Mouse (Mus musculus) left cerebral cortex, postnatal 25 days (tissue): ENCODE measurements around the gene Myzap. TPM values are rescaled to one million over a fixed set of nuclear protein-coding genes. Genes with fewer than 3 reads are reported as not detected.

Experiments used
- DNase-seq, 2 experiments: peaks; one replicate each; pipeline ENCODE4 v3.0.0; 2022; ENCODE audit warnings: low spot score in 2 of 2, mixed read lengths in 1 of 2
- intact Hi-C: fragments of 180-260 bp; cut with DNase I; formaldehyde crosslinking; loops from one replicate; pipeline ENCODE4 v1.15.1; 2025
- total RNA-seq, 2 experiments: library from RNA; stranded (reverse); gene quantifications; 2 replicates each; pipeline ENCODE4 v1.2.3; 2021

The Myzap gene
- total RNA-seq, 2 experiments from 2014 or later = 1.6 TPM

GRCm38 (mm10) chr9:71606296-71607057 lies 14.3 kb upstream of the Myzap start:
- intact Hi-C loops = no loop called here
- DNase-seq = no peak

DNA sequence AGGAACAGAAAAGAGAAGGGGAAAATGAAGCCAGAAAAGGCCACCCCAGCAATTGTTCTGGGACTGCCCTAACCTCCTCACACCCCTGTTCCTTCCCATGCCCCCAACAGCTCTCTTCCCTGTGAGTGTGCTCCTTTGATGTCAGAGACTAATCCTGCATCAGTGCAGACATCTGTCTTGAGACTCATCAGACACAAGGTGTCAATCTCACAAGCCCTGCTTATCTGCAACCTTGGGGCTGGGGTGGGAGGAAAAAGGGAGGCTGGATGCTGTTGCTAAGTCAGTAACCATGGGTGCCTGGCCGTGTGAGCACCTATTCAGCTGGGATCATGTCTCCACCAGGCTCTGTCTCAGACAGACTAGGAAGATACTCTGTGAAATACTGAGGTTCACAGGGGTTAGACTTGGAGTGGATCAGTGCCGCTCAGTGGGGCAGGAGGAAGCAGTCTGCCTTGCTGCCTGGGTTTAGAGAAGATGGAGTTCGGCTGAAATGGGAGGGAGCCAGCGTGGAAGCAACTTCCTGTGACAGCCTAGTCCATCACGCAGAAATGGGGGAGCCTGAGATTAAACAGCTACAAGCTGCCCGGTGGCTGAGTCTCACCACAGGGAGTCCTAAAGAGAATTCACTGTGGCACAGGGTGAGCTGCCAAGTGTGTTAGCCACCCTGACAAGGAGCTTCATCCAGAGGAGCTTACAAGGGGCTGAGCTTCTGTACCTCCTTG lies 12.9 kb upstream of the Myzap start:
- DNase-seq = no peak
- intact Hi-C loops = no loop called here

GRCm38 (mm10) chr9:71599861-71600260 lies 7.7 kb upstream of the Myzap start:
- intact Hi-C loops = no loop called here
- DNase-seq = no peak

GRCm38 (mm10) chr9:71596888-71597287 lies 4.7 kb upstream of the Myzap start:
- DNase-seq = no peak
- intact Hi-C loops = no loop called here

GRCm38 (mm10) chr9:71592577-71593285 lies 571 bp upstream of the Myzap start:
- DNase-seq = no peak
- intact Hi-C loops = no loop called here

- intact Hi-C loops = no loop called here
- no peak for DNase-seq
These were observed 1.1 kb downstream of the Myzap start for GRCm38 (mm10) chr9:71591106-71591505.

DNA sequence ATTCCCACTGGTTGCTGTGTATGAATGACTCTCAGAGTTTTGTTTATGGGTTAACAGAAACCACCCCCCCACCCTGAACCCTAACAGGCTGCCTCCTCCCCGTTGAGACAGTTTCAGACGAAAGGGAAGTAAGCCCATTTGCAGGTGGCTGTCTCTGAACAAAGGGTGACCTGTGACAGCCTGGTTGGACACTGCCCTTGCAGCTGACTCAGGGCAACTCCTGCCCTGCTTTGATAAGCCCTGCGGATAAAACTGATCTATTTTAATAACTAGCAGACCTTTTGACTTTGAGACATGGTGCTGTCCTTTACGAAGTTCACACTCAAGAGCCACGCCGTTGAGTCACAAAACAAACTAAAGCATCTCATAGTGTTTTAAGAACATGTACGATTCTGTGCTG lies 2.4 kb downstream of the Myzap start:
- no peak for DNase-seq
- intact Hi-C loops = no loop called here

GRCm38 (mm10) chr9:71588930-71589592 lies 3.1 kb downstream of the Myzap start:
- intact Hi-C loops = no loop called here
- no peak for DNase-seq

- no peak for DNase-seq
- intact Hi-C loops = no loop called here
These were observed 5.8 kb downstream of the Myzap start for GRCm38 (mm10) chr9:71586408-71586807.

GRCm38 (mm10) chr9:71582771-71583170 lies 9.4 kb downstream of the Myzap start:
- no peak for DNase-seq
- intact Hi-C loops = no loop called here

DNA sequence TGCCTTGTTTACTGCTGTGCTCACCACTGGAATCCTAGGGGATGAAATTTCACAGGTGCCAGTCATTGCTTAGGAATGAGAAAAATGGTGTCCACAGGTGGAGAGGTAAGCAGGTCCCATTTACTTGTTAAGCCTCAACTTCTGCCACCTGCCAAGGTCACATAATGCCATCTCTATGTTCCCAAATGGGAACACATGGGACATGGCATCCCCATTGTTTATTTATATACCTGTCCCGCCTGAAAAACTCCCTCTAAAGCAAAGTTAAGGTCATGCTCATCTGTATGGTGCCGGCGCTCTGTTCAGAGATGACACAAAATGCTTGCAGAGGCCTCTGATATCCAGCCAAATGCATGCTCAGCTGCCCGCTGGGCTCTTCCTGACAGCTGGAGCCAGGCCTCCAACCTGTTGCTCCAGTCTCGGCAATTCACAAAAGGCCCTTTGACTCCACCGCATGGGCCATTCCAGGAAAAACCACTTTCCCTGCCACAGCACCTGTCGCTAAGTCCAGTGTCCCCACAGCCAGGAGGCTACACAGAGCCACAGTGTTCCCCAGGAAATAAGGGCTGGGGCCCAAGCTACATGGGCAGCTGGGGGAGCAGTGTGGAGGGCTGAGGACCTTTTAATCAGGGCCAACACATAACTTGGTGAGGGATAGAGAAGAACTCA lies 13.1 kb downstream of the Myzap start:
- intact Hi-C loops = no loop called here
- DNase-seq = peak; percentile 6 to 18

DNA sequence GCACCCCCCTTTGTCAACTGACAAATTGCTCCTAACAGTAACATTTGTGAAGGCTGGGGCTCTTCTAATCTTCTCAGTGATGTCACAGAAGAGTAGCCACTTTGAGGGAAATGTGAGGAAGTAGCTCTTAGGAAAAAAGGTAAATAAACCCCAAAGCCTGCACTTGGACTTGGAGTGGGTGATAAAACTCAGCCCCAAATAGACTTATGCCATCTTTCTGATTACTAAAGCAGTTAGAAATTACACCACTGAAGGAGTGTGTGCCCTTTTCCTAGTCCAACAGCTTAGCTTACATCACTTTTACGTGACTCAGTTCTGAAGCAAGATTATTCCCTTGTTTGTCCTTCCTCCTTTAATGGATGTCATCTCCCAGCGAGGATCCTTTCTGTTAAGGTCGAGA lies 17.7 kb downstream of the Myzap start:
- no peak for DNase-seq
- intact Hi-C loops = no loop called here

DNA sequence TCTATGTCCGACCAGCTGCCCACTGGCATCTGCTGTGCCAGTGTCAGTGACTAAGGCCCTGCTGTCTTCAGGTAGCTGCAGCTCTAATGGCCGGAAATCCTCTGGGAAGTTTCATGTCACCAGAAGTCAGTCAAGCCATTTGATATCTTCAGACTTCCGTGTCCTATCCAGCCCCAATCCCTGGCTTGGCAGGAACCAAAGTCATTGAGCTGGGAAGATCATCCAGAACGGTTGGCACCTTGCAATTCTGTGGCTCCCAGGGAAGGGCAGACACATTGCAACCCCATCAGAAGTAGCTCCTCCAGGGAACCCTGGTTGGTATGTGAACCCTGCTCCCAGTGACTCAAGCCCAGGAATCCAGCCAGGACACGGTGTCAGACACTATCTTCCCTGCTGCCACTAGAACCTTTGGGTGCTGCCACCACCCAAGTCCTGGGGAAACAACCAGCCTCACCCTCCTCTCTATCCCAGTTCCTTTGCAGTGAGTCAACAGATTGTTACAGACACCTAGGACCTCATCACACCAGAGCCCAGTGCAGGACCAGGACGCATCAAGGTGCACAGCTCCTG lies 18.3 kb downstream of the Myzap start:
- intact Hi-C loops = no loop called here
- no peak for DNase-seq

GRCm38 (mm10) chr9:71571150-71571633 lies 21.0 kb downstream of the Myzap start:
- peak; percentile 15 to 62 for DNase-seq
- intact Hi-C loops = no loop called here

DNA sequence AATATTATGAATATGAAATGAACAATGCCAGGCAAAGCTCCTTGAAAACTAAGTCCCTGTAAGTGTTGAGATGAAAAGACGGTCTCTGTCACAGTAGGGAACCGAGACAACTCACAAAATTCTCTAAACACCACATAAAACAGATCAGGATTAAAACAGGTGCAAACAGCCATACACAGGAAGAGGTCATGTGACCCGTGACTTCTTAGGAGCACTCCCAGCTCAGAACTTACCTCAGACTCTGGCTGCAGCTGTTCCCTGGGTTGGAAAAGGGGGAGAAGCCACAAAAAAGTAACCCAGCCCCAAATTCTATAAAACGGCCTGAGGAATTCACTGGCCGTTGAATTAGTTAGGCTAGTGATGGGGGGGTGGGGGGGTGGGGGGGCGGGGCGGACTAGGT lies 22.0 kb downstream of the Myzap start:
- intact Hi-C loops = no loop called here
- DNase-seq = no peak

GRCm38 (mm10) chr9:71568323-71568942 lies 23.7 kb downstream of the Myzap start:
- intact Hi-C loops = no loop called here
- DNase-seq = no peak

DNA sequence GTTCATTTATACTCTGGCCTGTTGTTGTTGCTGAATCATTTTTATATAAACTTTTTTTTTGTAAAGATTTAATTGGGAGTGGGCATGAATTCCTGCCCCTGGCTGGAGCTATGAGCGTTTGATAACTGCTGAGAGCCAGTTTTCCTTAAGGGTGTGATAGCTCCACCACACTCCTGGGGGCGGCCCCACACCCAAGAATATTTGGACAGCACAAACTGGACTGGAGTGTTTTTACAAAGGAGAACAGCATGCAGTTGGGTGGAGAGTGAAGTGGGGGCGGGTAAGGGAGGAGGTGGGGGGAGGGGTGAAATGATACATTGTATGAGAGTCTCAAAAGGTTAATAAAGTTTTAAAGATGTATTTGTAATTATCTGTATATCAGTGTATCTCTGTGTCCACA lies 24.8 kb downstream of the Myzap start:
- intact Hi-C loops = no loop called here
- DNase-seq = no peak

DNA sequence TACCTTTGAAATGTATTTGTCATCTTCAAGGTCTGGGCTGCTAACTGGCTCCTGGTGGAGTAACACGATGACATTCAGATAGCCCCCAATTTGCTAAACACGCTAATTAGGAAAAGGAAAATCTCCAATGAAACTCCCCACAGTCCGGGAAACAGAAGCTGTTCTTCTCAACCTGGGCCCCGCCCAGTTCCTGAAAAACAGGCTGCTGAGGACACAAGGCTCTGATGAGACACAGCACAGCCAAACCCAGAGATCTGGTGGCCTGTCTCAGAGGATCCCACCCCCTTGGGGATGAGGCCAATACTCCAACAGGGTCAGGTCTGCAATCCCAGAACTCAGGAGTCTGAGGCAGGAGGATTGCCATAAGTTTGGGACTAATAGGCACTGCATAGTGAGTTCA lies 25.4 kb downstream of the Myzap start:
- intact Hi-C loops = no loop called here
- no peak for DNase-seq

GRCm38 (mm10) chr9:71557737-71558136 lies 34.4 kb downstream of the Myzap start:
- intact Hi-C loops = no loop called here
- no peak for DNase-seq
